Mouse (Mus musculus): ENCODE results near the gene Bap1. TPM values are rescaled to one million over a fixed set of nuclear protein-coding genes. Genes with fewer than 3 reads are reported as not detected.

Bap1 gene
- total RNA-seq, 2 experiments from 2014 or later, result 125 to 127 TPM

Other genes with a start within 250 kb of the Bap1 start
- 100 to 1,000 TPM; 173 to 181 TPM for gene Spcs1, start 249.8 kb upstream of the Bap1 start, total RNA-seq (2021)
- gene Pbrm1, start 232.3 kb upstream of the Bap1 start, total RNA-seq (2021), result 10 to 100 TPM; 56.1 to 57.1 TPM
- 10 to 100 TPM; 43.3 to 45.6 TPM for gene Gnl3, start 232.3 kb upstream of the Bap1 start, total RNA-seq (2021)
- gene Smim4, start 122.5 kb upstream of the Bap1 start, total RNA-seq (2021), result 10 to 100 TPM; 35.5 to 36.2 TPM
- 10 to 100 TPM; 15.2 to 18.8 TPM for gene Nt5dc2, start 120.4 kb upstream of the Bap1 start, total RNA-seq (2021)
- 10 to 100 TPM; 27.9 to 32.0 TPM for gene Stab1, start 82.8 kb upstream of the Bap1 start, total RNA-seq (2021)
- 1 to 10 TPM in 1 of 2 experiments, under 1 TPM in 1; 0.85 to 3.7 TPM for gene Tnnc1, start 43.1 kb upstream of the Bap1 start, total RNA-seq (2021)
- 100 to 1,000 TPM; 433 to 449 TPM for gene Nisch, start 34.5 kb upstream of the Bap1 start, total RNA-seq (2021)
- 1 to 10 TPM; 5.5 to 6.4 TPM for gene Sema3g, start 33.6 kb upstream of the Bap1 start, total RNA-seq (2021)
- gene Phf7, start 133 bp upstream of the Bap1 start, total RNA-seq (2021), result 1 to 10 TPM; 4.0 to 6.3 TPM
- gene Dnah1, start 72.4 kb downstream of the Bap1 start, total RNA-seq (2021), result 1 to 10 TPM; 2.4 TPM
- gene Capn7, start 85.2 kb downstream of the Bap1 start, total RNA-seq (2021), result 10 to 100 TPM; 36.6 to 41.0 TPM
- gene Sh3bp5, start 184.6 kb downstream of the Bap1 start, total RNA-seq (2021), result 100 to 1,000 TPM; 137 to 160 TPM
- 10 to 100 TPM; 12.6 to 13.0 TPM for gene Eaf1, start 242.9 kb downstream of the Bap1 start, total RNA-seq (2021)
- gene Mettl6, start 243.6 kb downstream of the Bap1 start, total RNA-seq (2021), result 10 to 100 TPM; 27.6 to 28.5 TPM